Mouse (Mus musculus) left cerebral cortex, postnatal 25 days (tissue): ENCODE data around the gene Prpf4. TPM values are rescaled to one million over a fixed set of nuclear protein-coding genes. Genes with fewer than 3 reads are reported as not detected.

ENCODE experiments used
- total RNA-seq, 2 experiments: library from RNA; stranded (reverse); gene quantifications; 2 replicates each; pipeline ENCODE4 v1.2.3; 2021

The Prpf4 gene
- total RNA-seq, 2 experiments from 2014 or later, result 11.2 to 12.5 TPM

Other genes with a start within 250 kb of the Prpf4 start
- 10 to 100 TPM; 20.2 to 20.5 TPM for gene Zfp37, start 177.8 kb upstream of the Prpf4 start, total RNA-seq
- 1 to 10 TPM; 7.6 to 8.2 TPM for gene Slc31a2, start 146.2 kb upstream of the Prpf4 start, total RNA-seq
- gene Fkbp15, start 48.2 kb upstream of the Prpf4 start, total RNA-seq, result 10 to 100 TPM; 33.1 to 35.9 TPM
- gene Slc31a1, start 48.1 kb upstream of the Prpf4 start, total RNA-seq, result 10 to 100 TPM; 17.7 to 19.2 TPM
- gene Cdc26, start 155 bp upstream of the Prpf4 start, total RNA-seq, result 10 to 100 TPM; 43.8 to 45.0 TPM
- gene Rnf183, start 26.5 kb downstream of the Prpf4 start, total RNA-seq, result not detected
- gene Wdr31, start 62.1 kb downstream of the Prpf4 start, total RNA-seq, result 1 to 10 TPM; 7.6 TPM
- gene Bspry, start 71.3 kb downstream of the Prpf4 start, total RNA-seq, result under 1 TPM; 0.34 to 0.53 TPM
- 10 to 100 TPM in 1 of 2 experiments, 1 to 10 TPM in 1; 7.5 to 10.9 TPM for gene Hdhd3, start 94.7 kb downstream of the Prpf4 start, total RNA-seq
- 10 to 100 TPM; 25.4 to 30.8 TPM for gene Alad, start 111.1 kb downstream of the Prpf4 start, total RNA-seq
- gene Pole3, start 116.3 kb downstream of the Prpf4 start, total RNA-seq, result 10 to 100 TPM; 19.9 to 20.2 TPM
- under 1 TPM; 0.37 to 0.53 TPM for gene 4933430I17Rik, start 116.6 kb downstream of the Prpf4 start, total RNA-seq
- 10 to 100 TPM; 24.1 to 27.4 TPM for gene Rgs3, start 151.1 kb downstream of the Prpf4 start, total RNA-seq